Comparison of ENCODE assay signal across 36 mouse cellular contexts in genomic region chr10:79584021-79584420, GRCm38 (mm10). TPM values are rescaled to one million over a fixed set of nuclear protein-coding genes. Genes with fewer than 3 reads are reported as not detected.
"Had no signal": no experiment of that assay in that cellular context is flagged by ENCODE, and none has a peak within 500 bp of the region (broad histone marks: within the 10 kb centered on the region; RNA-seq: fewer than 3 reads in every experiment).

No protein-coding gene starts in this region.

- ATAC-seq: forebrain, embryonic 16.5 days; hindbrain, postnatal 0 days; intestine, embryonic 16.5 days had no signal

- H3K9ac ChIP-seq: heart, embryonic 13.5 days; heart, embryonic 15.5 days; hindbrain, embryonic 13.5 days; hindbrain, embryonic 15.5 days; kidney, embryonic 15.5 days; limb, embryonic 12.5 days had no signal

- H3K4me3 ChIP-seq: heart, adult 2 months; heart, embryonic 13.5 days; heart, embryonic 15.5 days; hindbrain, embryonic 13.5 days; hindbrain, embryonic 15.5 days; kidney, embryonic 15.5 days; limb, embryonic 12.5 days had no signal

- H3K27ac ChIP-seq: heart, adult 2 months; heart, embryonic 13.5 days; heart, embryonic 15.5 days; hindbrain, embryonic 13.5 days; hindbrain, embryonic 15.5 days; hindbrain, postnatal 0 days; kidney, embryonic 15.5 days; kidney, postnatal 0 days; limb, embryonic 12.5 days had no signal

- H3K4me1 ChIP-seq: heart, embryonic 13.5 days; heart, embryonic 15.5 days; hindbrain, embryonic 13.5 days; hindbrain, embryonic 15.5 days; kidney, embryonic 15.5 days; limb, embryonic 12.5 days had no signal

- H3K9me3 ChIP-seq: heart, embryonic 13.5 days; heart, embryonic 15.5 days; hindbrain, embryonic 13.5 days; hindbrain, embryonic 15.5 days; kidney, embryonic 15.5 days; limb, embryonic 12.5 days had no signal

- H3K36me3 ChIP-seq: heart, embryonic 13.5 days; heart, embryonic 15.5 days; hindbrain, embryonic 13.5 days; hindbrain, embryonic 15.5 days; kidney, embryonic 15.5 days; limb, embryonic 12.5 days had no signal

- DNase-seq: gastrocnemius, postnatal 14 days; gastrocnemius, postnatal 36 days; heart, postnatal 14 days; heart, postnatal 36 days; kidney, adult 11 months; kidney, adult 2 months; kidney, adult 9 months; kidney, postnatal 14 days; kidney, postnatal 36 days; layer of hippocampus, adult 9-11 months; layer of hippocampus, postnatal 36 days; left cerebral cortex, postnatal 4 days; liver had no signal

- H3K27me3 ChIP-seq: hindbrain, embryonic 15.5 days; kidney, embryonic 15.5 days had no signal

- H3K4me2 ChIP-seq: heart, embryonic 11.5 days; heart, embryonic 13.5 days; heart, embryonic 15.5 days; hindbrain, embryonic 13.5 days; hindbrain, embryonic 15.5 days; kidney, embryonic 15.5 days; limb, embryonic 12.5 days had no signal

RNA-seq across cellular contexts. Expression of gene Theg, which starts 3.1 kb away (rescaled TPM):
- total RNA-seq: gastrocnemius, adult 18-20 months; gastrocnemius, adult 8-10 months; gastrocnemius, postnatal 14 days; gastrocnemius, postnatal 36 days; heart, adult 2 months; heart, postnatal 14 days; heart, postnatal 36 days; hematopoietic stem cell, adult 5-6 weeks; hindbrain, postnatal 0 days; layer of hippocampus, postnatal 14 days; left cerebral cortex, postnatal 10 days; left cerebral cortex, postnatal 25 days; left cerebral cortex, postnatal 4 days had no signal
- polyA plus RNA-seq: forebrain, embryonic 16.5 days; heart, embryonic 11.5 days; heart, embryonic 13.5 days; heart, embryonic 15.5 days; heart, postnatal 0 days; hindbrain, embryonic 11.5 days; hindbrain, embryonic 13.5 days; hindbrain, embryonic 15.5 days; hindbrain, postnatal 0 days; intestine, embryonic 14.5 days; intestine, embryonic 16.5 days; kidney, adult 2 months; kidney, embryonic 15.5 days; kidney, postnatal 0 days; large intestine, adult 2 months; limb, embryonic 12.5 days; limb, embryonic 14.5 days had no signal

RNA-seq across cellular contexts. Expression of gene C2cd4c, which starts 29.8 kb away (rescaled TPM):
- total RNA-seq: heart, postnatal 14 days had no signal
- polyA plus RNA-seq: heart, embryonic 11.5 days; heart, embryonic 13.5 days; heart, embryonic 15.5 days; heart, postnatal 0 days; kidney, embryonic 15.5 days; limb, embryonic 12.5 days had no signal

RNA-seq across cellular contexts. Expression of gene Shc2, which starts 53.7 kb away (rescaled TPM):
- total RNA-seq: hematopoietic stem cell, adult 5-6 weeks had no signal
